Mouse (Mus musculus): Measurements from ENCODE around the gene Hist3h2a.

Gene Hist3h2a

DNA sequence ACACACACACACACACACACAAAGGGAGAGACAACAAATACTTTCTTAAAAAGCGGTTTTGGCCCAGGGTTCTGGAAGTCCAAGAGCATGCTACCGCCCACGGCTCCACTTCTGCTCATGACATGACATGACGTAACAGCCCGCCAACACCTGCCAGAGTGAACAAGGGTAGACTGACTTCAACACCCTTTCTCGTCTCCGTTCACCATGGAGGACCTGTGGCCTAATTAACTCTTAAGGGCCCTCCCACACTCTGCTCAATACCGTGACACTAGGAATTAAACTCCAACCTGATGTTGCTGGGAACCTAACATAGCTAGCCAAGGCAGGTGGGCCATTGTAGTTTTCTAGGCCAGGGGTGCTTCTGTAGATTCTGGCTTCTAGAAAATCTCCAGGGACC lies 14.5 kb downstream of the Hist3h2a start:
- no peak for DNase-seq (ENCODE audit: low spot score)

DNA sequence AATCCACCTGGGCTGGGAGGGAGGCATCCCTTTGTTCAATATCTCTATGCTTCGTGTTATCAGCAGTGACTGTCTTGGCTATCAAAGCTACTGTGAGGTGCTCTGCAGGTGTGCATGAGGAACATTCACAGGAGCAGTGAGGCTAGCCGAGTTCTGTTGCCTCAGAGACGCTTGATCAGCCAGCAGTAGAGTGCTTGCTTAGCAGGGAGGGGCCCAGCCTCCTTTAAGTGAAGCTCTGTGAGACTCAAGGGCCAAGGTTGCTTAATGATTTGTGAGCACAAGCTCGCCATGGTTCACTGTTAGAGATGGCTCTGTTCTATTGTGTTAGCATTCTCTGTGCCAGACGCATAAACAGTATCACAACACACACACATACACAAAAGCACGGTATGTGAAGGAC lies 15.2 kb downstream of the Hist3h2a start:
- DNase-seq (ENCODE audit: low spot score), result no peak

GRCm38 (mm10) chr11:58970831-58971530 lies 16.5 kb downstream of the Hist3h2a start:
- no peak for DNase-seq (ENCODE audit: low spot score)

DNA sequence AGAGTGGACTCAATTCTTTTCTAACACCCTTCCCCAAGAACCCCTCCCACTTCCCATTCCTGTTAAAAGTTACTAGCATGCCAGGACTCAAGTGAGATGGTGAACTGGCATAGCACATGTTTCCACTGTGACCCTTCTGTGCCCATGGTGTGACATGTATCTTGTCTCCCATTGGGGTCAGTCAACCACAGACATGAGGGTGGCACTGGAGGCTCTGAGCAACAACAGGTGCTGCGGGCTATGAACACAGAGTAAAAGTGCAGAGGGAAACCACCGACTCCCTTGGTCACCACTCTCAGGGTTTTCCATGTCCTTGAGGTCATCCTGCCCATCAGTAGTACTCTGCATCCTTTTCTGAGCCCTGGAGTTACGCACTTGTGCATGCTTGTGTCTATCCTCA lies 17.3 kb downstream of the Hist3h2a start:
- DNase-seq (ENCODE audit: low spot score), result no peak

GRCm38 (mm10) chr11:58974414-58974813 lies 19.9 kb downstream of the Hist3h2a start:
- no peak for DNase-seq (ENCODE audit: low spot score)

DNA sequence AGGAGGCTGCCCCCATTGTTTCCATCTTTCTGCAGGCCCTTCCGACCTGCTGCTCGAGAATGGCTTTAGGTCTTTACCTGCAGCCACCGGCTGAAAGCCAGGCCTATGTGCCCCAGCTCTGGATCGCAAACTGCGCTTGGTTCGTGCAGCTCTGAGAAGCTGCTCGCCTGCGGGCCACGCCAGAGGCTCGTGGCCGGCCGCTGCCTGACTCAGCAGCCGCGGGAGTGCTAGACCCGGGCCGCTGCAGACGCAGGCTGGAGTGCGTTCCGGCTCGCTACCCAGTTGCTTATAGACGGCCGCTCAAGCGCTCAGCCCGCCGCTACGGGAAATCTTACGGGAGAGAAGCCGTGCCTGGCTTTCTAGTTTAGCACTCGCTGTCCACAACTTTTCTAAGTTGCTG lies 22.7 kb downstream of the Hist3h2a start:
- peak; percentile 66 for DNase-seq (ENCODE audit: low spot score)

DNA sequence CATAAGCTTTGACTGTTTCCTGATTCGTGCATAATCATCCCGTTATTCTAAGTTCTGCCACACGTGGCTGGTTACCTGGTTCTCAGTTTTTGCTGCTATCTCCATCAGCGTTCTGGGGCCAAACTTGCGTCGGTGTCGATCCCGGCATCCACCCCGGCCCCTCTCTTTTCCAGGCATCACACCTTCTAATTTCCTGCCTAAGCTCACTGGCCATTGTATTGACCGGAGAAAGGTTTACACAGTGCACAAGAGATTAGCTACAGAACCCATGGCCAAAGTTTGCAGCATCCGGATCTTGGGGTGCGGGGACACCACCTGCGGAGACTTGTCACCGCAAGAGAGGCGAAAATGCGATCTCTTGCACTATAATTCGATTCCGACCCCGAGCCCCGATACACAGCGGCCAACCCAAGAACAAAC lies 23.1 kb downstream of the Hist3h2a start:
- no peak for DNase-seq (ENCODE audit: low spot score)

DNA sequence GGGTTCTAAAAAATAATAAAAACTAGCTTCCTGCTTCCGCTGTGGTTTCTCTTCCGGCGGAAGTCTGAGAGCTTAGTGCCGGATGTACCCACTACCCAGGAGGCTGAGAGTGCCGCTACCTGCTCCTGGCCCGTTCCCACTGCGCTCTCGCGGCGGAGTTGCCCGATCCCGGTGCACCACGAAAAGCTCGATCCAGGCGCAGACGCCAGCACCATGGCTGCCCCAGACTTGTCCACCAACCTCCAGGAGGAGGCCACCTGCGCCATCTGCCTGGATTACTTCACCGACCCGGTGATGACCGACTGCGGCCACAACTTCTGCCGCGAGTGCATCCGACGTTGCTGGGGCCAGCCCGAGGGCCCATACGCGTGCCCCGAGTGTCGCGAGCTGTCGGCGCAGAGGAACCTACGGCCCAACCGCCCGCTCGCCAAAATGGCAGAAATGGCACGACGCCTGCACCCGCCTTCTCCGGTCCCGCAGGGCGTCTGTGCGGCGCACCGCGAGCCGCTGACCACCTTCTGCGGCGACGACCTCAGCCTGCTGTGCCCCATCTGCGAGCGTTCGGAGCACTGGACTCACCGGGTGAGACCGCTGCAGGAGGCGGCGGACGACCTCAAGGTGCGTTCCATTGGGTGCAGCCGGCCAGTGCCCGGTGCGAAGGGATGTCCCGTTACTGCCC lies 23.7 kb downstream of the Hist3h2a start, which contains the start of gene Trim11:
Gene Trim11, plus strand, starts transcription at position 67 of the 679 bp plus-strand sequence.
- peak; percentile 86 for DNase-seq (ENCODE audit: low spot score)

GRCm38 (mm10) chr11:58978706-58979030 lies 24.2 kb downstream of the Hist3h2a start:
- no peak for DNase-seq (ENCODE audit: low spot score)

GRCm38 (mm10) chr11:58979183-58979582 lies 24.7 kb downstream of the Hist3h2a start:
- DNase-seq (ENCODE audit: low spot score), result no peak

GRCm38 (mm10) chr11:58979661-58980060 lies 25.2 kb downstream of the Hist3h2a start:
- peak; percentile 53 for DNase-seq (ENCODE audit: low spot score)

- DNase-seq (ENCODE audit: low spot score), result no peak
These were observed 26.0 kb downstream of the Hist3h2a start for GRCm38 (mm10) chr11:58980381-58980990.

DNA sequence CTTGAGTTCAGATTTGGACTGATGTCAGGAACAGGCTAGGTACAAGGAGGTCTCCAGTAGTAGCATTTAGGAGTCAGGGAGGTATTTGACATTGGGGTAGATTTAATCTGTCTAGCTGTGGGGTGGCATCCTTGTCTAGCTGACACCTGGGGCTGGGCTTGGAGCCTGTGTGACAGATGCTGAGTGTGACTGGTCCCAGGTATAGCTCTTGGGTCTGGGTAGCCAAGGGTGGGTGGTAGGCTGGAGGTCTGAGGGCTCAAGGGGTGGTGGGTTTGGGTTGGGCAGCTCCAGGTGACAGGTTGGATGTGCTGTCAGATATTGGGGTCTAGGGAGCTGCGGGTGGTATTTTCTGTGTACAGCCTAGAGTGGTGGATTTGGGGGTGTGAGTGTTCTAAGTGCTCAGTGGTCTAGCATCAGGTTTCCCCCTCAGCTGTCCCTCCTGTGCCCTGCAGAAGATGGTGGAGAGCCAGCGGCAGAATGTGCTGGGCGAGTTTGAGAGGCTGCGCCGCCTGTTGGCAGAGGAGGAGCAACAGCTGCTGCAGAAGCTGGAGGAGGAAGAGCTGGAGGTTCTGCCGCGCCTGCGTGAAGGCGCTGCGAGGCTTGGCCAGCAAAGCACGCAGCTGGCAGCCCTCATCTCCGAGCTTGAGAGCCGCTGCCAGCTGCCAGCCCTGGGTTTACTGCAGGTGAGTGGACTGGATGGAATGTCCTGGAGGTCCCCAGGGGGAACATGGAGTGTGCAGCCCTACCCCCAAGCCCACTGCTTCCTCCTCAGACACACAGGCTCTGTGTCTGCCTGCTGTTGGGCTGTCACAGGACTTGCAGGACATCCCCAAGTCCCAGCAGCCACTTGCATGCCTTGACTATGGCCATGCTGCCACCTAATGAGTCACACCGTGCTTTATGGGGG lies 27.3 kb downstream of the Hist3h2a start:
- DNase-seq (ENCODE audit: low spot score), result peak; percentile 72

GRCm38 (mm10) chr11:58982471-58983097 lies 28.1 kb downstream of the Hist3h2a start:
- DNase-seq (ENCODE audit: low spot score), result no peak

DNA sequence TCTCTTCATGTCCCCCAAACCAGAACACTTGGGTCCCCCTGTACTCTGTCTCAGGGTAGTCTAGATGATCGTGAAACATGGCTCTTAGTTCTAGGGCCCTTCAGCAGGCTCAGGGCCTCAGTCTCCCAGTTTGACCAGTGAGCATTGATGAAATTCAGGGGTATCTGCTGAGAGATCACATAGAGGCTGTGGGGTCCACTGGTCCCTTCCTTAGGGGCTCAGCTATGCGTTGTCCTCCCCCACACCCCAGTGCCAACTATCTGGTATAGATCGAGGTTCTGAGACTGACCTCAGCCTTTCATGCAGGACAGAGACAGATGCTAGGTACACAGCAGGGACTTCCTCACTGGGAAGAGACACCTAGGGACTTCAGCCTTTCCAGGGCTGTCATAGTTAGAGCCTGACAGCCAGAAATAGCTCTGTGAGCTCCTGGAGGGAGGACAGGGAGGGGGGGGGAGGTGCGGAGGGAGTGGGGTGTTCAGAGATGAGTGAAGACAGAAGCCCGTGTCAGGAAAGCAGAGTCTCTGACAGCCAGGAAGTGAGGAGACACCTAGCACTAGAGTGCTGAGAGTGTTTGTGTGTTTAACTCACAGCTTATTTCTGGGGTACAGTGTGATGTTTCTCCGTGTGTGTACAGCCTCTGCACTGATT lies 29.3 kb downstream of the Hist3h2a start:
- DNase-seq (ENCODE audit: low spot score), result no peak

- DNase-seq (ENCODE audit: low spot score), result no peak
These were observed 30.2 kb downstream of the Hist3h2a start for GRCm38 (mm10) chr11:58984657-58985056.

DNA sequence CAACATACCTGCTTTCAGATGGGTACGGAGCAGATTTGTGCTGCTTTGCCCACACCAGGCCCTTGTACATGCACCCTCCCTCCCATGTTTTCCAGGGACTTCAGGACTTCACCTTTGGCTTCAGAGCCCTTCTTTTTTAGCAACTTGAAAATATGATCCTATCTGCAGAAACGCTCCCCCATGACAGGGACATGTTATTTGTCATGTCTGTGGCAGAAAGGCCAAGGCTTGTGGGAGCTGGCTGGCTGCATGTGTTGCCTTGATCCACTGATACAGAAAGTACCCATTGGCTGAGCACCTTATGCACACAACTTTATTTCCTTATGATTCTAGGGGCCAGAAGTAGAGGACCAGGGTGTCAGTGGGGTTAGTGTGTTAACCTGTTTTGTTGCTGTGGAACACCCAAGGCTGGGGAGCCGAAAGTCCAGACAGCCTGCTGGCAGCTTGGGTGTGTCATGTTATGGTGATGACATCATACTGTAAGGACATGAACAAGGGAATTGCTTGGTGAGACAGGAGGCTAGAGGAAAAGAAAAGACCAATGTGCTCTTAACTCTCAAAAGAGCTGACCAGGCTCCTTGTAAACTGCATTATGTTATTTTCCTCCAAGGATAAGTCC lies 30.9 kb downstream of the Hist3h2a start:
- DNase-seq (ENCODE audit: low spot score), result peak; percentile 40

DNA sequence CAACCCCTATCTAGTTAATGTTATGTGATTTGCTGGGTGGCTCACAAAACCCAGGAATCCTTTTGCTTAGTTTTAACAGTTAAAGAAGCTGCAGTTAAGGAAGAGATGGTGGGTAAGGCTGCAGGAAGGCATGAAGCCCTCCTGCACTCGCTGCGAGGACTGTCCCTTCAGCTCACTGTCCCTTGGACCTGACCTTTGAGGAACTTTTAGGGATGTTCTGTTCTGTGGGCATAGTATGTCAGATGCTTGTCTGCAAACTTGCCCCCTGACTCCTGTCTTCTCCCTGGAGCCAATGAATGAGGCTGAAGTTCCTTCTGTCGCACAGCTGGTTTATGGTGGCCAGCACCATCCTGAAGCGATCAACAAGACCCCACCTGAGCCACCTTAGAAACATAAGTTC lies 34.7 kb downstream of the Hist3h2a start:
- no peak for DNase-seq (ENCODE audit: low spot score)

- DNase-seq (ENCODE audit: low spot score), result no peak
These were observed 35.7 kb downstream of the Hist3h2a start for GRCm38 (mm10) chr11:58990141-58990540.

DNA sequence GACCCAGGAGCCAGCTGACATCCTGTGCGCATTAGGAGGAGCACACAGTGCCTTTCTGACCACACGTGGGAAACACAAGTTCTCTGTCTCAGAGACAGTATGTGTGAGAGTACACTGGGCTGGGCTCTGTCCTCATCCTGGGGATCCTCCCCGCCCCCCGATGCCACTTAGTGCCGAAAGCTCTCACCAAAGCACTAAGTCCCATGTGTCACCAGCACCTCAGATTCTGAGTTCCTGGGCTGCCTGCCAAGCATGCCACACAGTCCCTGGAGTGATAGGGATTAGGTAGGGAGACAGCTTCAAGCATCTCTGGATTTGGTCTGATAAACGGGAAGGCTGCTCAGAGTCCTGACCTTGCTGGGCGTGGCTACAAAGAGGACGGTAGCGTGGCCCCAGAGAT lies 36.3 kb downstream of the Hist3h2a start:
- DNase-seq (ENCODE audit: low spot score), result peak; percentile 35

DNA sequence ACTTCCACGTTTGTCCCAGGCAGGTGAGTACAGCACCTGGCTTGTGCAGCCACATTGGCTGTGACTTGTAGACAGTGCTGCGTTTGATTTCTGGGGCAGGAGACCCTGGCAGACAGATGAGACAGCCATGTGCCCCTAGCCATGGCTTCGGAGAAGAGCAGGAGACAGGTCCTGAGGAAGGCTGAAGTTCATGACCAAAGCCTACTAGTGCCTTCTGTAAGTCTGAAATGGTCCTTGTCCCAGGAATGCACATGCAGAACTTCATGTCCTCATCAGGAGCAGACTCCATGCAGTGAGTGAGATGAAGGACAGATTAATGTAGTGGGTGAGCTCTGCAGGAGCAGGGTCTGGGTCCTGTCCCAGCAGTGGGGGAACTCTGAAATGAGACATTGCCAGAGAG lies 37.4 kb downstream of the Hist3h2a start:
- no peak for DNase-seq (ENCODE audit: low spot score)

Data from MN1 (cell line).